Comparison of ENCODE assay signal across 13 mouse cellular contexts in genomic region chr10:58401838-58402237, GRCm38 (mm10). TPM values are rescaled to one million over a fixed set of nuclear protein-coding genes. Genes with fewer than 3 reads are reported as not detected.
DNase-seq lines count a peak whose midpoint lies in the region; TF ChIP-seq lines count a peak whose summit lies in the region.
"Had no signal": no experiment of that assay in that cellular context is flagged by ENCODE, and none has a peak within 500 bp of the region (broad histone marks: within the 10 kb centered on the region; RNA-seq: fewer than 3 reads in every experiment).

No protein-coding gene starts in this region.

- peak overlapping the region; percentile 87 for H3K27ac ChIP-seq in heart, adult 2 months
- H3K27ac ChIP-seq in forebrain, embryonic 10.5 days = no peak overlapping the region
- H3K27ac ChIP-seq: embryonic facial prominence, embryonic 12.5 days; forebrain, embryonic 13.5 days; liver, embryonic 14.5 days; neural tube, embryonic 15.5 days had no signal

- H3K4me3 ChIP-seq in heart, adult 2 months = no peak overlapping the region
- no peak overlapping the region for H3K4me3 ChIP-seq in forebrain, embryonic 10.5 days
- H3K4me3 ChIP-seq: embryonic facial prominence, embryonic 12.5 days; forebrain, embryonic 13.5 days; neural tube, embryonic 15.5 days had no signal

- WGBS in heart, adult 2 months = 24% methylated on average over 3 of the region's 3 CpGs
- WGBS in forebrain, embryonic 10.5 days = 88% methylated on average over 3 of the region's 3 CpGs

- TF ChIP-seq CTCF in heart, adult 2 months (IDR thresholded peaks at IDR 0.05) = no peak

- peaks cover 21% of the 10 kb centered on the region for H3K4me1 ChIP-seq in heart, adult 2 months (ENCODE audit: control insufficient read depth, insufficient read depth, low read length)
- no peaks in the 10 kb centered on the region for H3K4me1 ChIP-seq in forebrain, embryonic 10.5 days
- H3K4me1 ChIP-seq: embryonic facial prominence, embryonic 12.5 days; forebrain, embryonic 13.5 days; neural tube, embryonic 15.5 days had no signal

- no peak overlapping the region for H3K9ac ChIP-seq in heart, adult 2 months (ENCODE audit: low read depth, low read length)
- H3K9ac ChIP-seq: embryonic facial prominence, embryonic 12.5 days; forebrain, embryonic 13.5 days; liver, embryonic 14.5 days; neural tube, embryonic 15.5 days had no signal

- H3K27me3 ChIP-seq in heart, adult 2 months (ENCODE audit: control insufficient read depth, insufficient read depth, low read length) = no peaks in the 10 kb centered on the region
- H3K27me3 ChIP-seq in forebrain, embryonic 10.5 days (ENCODE audit: poor library complexity, severe bottlenecking) = no peaks in the 10 kb centered on the region
- H3K27me3 ChIP-seq: embryonic facial prominence, embryonic 12.5 days; forebrain, embryonic 13.5 days; neural tube, embryonic 15.5 days had no signal

- no peak for TF ChIP-seq EP300 in heart, adult 2 months (IDR thresholded peaks at IDR 0.05; ENCODE audit: insufficient read depth, low read depth, low read length)

- intact Hi-C loops in heart, adult 2 months (cut with DNase I) = no loop called here

- TF ChIP-seq POLR2A in heart, adult 2 months (IDR thresholded peaks at IDR 0.05; ENCODE audit: insufficient read depth, low read depth, low read length) = peak; percentile 32; the same call in 1 of the 2 replicates

- H3K9me3 ChIP-seq in forebrain, embryonic 10.5 days = no peaks in the 10 kb centered on the region
- H3K9me3 ChIP-seq: embryonic facial prominence, embryonic 12.5 days; forebrain, embryonic 13.5 days; neural tube, embryonic 15.5 days had no signal

- peak; percentile 15 for DNase-seq in adrenal gland, adult 2 months
- DNase-seq in adrenal gland, adult 8-10 months = no peak
- DNase-seq in heart, adult 2 months = peak in 1 of 2 experiments; percentile 27
- DNase-seq in heart, postnatal 4 days = no peak
- peak; percentile 19 to 23 for DNase-seq in urinary bladder, postnatal 36 days (ENCODE audit: low spot score in 2 of 2)
- DNase-seq in urinary bladder, postnatal 10 days (ENCODE audit: low spot score) = no peak
- no peak for DNase-seq in thymus, postnatal 4 days
- DNase-seq in forebrain, embryonic 10.5 days (ENCODE audit: extremely low spot score, low spot score) = no peak
- DNase-seq: kidney, postnatal 14 days had no signal

- H3K79me2 ChIP-seq in heart, adult 2 months (replicated peaks; ENCODE audit: control insufficient read depth, insufficient read depth, low read length) = peaks cover 4% of the 10 kb centered on the region

- H3K36me3 ChIP-seq in heart, adult 2 months (ENCODE audit: control insufficient read depth, insufficient read depth, low read length) = peaks cover 76% of the 10 kb centered on the region
- H3K36me3 ChIP-seq in forebrain, embryonic 10.5 days (replicated peaks) = peaks cover 42% of the 10 kb centered on the region

RNA-seq across cellular contexts. Expression of gene Ranbp2, which starts 44.9 kb away (rescaled TPM):
- total RNA-seq in adrenal gland, adult 2 months (2021) = 10 to 100 TPM; 60.7 to 80.4 TPM
- polyA plus RNA-seq in adrenal gland, adult 2 months (2012; rRNA removed) = 0.59 and 1.2 TPM in 2 replicates
- total RNA-seq in adrenal gland, adult 8-10 months (2022) = 10 to 100 TPM; 71.4 to 82.9 (median 80.8) TPM
- 10 to 100 TPM; 47.5 to 53.5 TPM for total RNA-seq in heart, adult 2 months (2021)
- polyA plus RNA-seq in heart, adult 2 months (2012; rRNA removed) = 3.2 and 9.5 TPM in 2 replicates
- 10 to 100 TPM; 67.4 to 67.5 TPM for total RNA-seq in heart, postnatal 4 days (2021)
- polyA plus RNA-seq in forebrain, embryonic 10.5 days (2016; fragmentation: Nextera tagmentation; extraction: Ambion mirVana) = 29.0 and 30.5 TPM in 2 replicates

Comparison
In these comparisons a context has a peak if more than half of its experiments do, and no peak if none do; other contexts are left out.
1. DNase-seq: peak in adrenal gland, adult 2 months (single experiment) and urinary bladder, postnatal 36 days (2 of 2); none in adrenal gland, adult 8-10 months (single experiment), heart, postnatal 4 days (single experiment), urinary bladder, postnatal 10 days (single experiment), thymus, postnatal 4 days (single experiment) and forebrain, embryonic 10.5 days (single experiment).